Mouse (Mus musculus): ENCODE measurements around the gene Rnf212b. TPM values are rescaled to one million over a fixed set of nuclear protein-coding genes. Genes with fewer than 3 reads are reported as not detected.

Gene Rnf212b
- polyA plus RNA-seq, 1 experiment from 2014 or later = not detected

Other genes with a start within 250 kb of the Rnf212b start
- gene Ajuba, start 236.6 kb upstream of the Rnf212b start, polyA plus RNA-seq (2015; fragmentation: Nextera tagmentation; extraction: Ambion mirVana) = 18.8 and 20.3 TPM in 2 replicates
- gene 4931414P19Rik, start 208.1 kb upstream of the Rnf212b start, polyA plus RNA-seq (2015; fragmentation: Nextera tagmentation; extraction: Ambion mirVana) = 8.3 and 9.4 TPM in 2 replicates
- gene Psmb5, start 196.1 kb upstream of the Rnf212b start, polyA plus RNA-seq (2015; fragmentation: Nextera tagmentation; extraction: Ambion mirVana) = 462 and 492 TPM in 2 replicates
- 0.04 TPM in 1 of 2 replicates, not detected in the other for gene Psmb11, start 192.7 kb upstream of the Rnf212b start, polyA plus RNA-seq (2015; fragmentation: Nextera tagmentation; extraction: Ambion mirVana)
- not detected in 2 replicates for gene Gm17606, start 173.2 kb upstream of the Rnf212b start, polyA plus RNA-seq (2015; fragmentation: Nextera tagmentation; extraction: Ambion mirVana)
- 7.1 and 8.0 TPM in 2 replicates for gene Cdh24, start 172.8 kb upstream of the Rnf212b start, polyA plus RNA-seq (2015; fragmentation: Nextera tagmentation; extraction: Ambion mirVana)
- 84.6 and 87.5 TPM in 2 replicates for gene 1700123O20Rik, start 127.9 kb upstream of the Rnf212b start, polyA plus RNA-seq (2015; fragmentation: Nextera tagmentation; extraction: Ambion mirVana)
- gene Acin1, start 127.2 kb upstream of the Rnf212b start, polyA plus RNA-seq (2015; fragmentation: Nextera tagmentation; extraction: Ambion mirVana) = 191 and 216 TPM in 2 replicates
- 0.15 TPM in 1 of 2 replicates, not detected in the other for gene Gm29776, start 115.3 kb upstream of the Rnf212b start, polyA plus RNA-seq (2015; fragmentation: Nextera tagmentation; extraction: Ambion mirVana)
- gene Cebpe, start 102.0 kb upstream of the Rnf212b start, polyA plus RNA-seq (2015; fragmentation: Nextera tagmentation; extraction: Ambion mirVana) = not detected in 2 replicates
- gene Slc7a8, start 32.2 kb upstream of the Rnf212b start, polyA plus RNA-seq (2015; fragmentation: Nextera tagmentation; extraction: Ambion mirVana) = 3.2 and 3.5 TPM in 2 replicates
- gene Homez, start 56.8 kb downstream of the Rnf212b start, polyA plus RNA-seq (2015; fragmentation: Nextera tagmentation; extraction: Ambion mirVana) = 11.9 and 12.8 TPM in 2 replicates
- 1.4 and 2.0 TPM in 2 replicates for gene Ppp1r3e, start 63.4 kb downstream of the Rnf212b start, polyA plus RNA-seq (2015; fragmentation: Nextera tagmentation; extraction: Ambion mirVana)
- gene Bcl2l2, start 69.2 kb downstream of the Rnf212b start, polyA plus RNA-seq (2015; fragmentation: Nextera tagmentation; extraction: Ambion mirVana) = 3.4 and 4.1 TPM in 2 replicates
- gene Gm20521, start 69.3 kb downstream of the Rnf212b start, polyA plus RNA-seq (2015; fragmentation: Nextera tagmentation; extraction: Ambion mirVana) = 0.30 TPM in 1 of 2 replicates, not detected in the other
- 167 and 171 TPM in 2 replicates for gene Pabpn1, start 78.4 kb downstream of the Rnf212b start, polyA plus RNA-seq (2015; fragmentation: Nextera tagmentation; extraction: Ambion mirVana)
- 90.8 and 102 TPM in 2 replicates for gene Slc22a17, start 99.0 kb downstream of the Rnf212b start, polyA plus RNA-seq (2015; fragmentation: Nextera tagmentation; extraction: Ambion mirVana)
- 28.2 and 30.5 TPM in 2 replicates for gene Efs, start 112.0 kb downstream of the Rnf212b start, polyA plus RNA-seq (2015; fragmentation: Nextera tagmentation; extraction: Ambion mirVana)
- 0.23 and 0.52 TPM in 2 replicates for gene Il25, start 118.6 kb downstream of the Rnf212b start, polyA plus RNA-seq (2015; fragmentation: Nextera tagmentation; extraction: Ambion mirVana)
- gene Cmtm5, start 122.1 kb downstream of the Rnf212b start, polyA plus RNA-seq (2015; fragmentation: Nextera tagmentation; extraction: Ambion mirVana) = 0.69 and 0.85 TPM in 2 replicates
- 0.32 and 0.91 TPM in 2 replicates for gene Myh6, start 152.8 kb downstream of the Rnf212b start, polyA plus RNA-seq (2015; fragmentation: Nextera tagmentation; extraction: Ambion mirVana)
- gene Gm17428, start 162.8 kb downstream of the Rnf212b start, polyA plus RNA-seq (2015; fragmentation: Nextera tagmentation; extraction: Ambion mirVana) = not detected in 2 replicates
- gene Myh7, start 180.5 kb downstream of the Rnf212b start, polyA plus RNA-seq (2015; fragmentation: Nextera tagmentation; extraction: Ambion mirVana) = 2.5 and 7.0 TPM in 2 replicates
- gene Ngdn, start 201.3 kb downstream of the Rnf212b start, polyA plus RNA-seq (2015; fragmentation: Nextera tagmentation; extraction: Ambion mirVana) = 81.2 and 86.4 TPM in 2 replicates